Mouse (Mus musculus): ENCODE measurements around the gene Snupn. TPM values are rescaled to one million over a fixed set of nuclear protein-coding genes. Genes with fewer than 3 reads are reported as not detected.

The Snupn gene
- polyA plus RNA-seq, 1 experiment from 2014 or later = 16.7 TPM

- H3K4me2 ChIP-seq = no peak overlapping the region
- H3K27me3 ChIP-seq (replicated peaks) = no peaks in the 10 kb centered on the region
- ATAC-seq (ENCODE audit: insufficient number of reproducible peaks, low FRiP score) = no peak
- H3K36me3 ChIP-seq = peaks cover 18% of the 10 kb centered on the region
- H3K27ac ChIP-seq (ENCODE audit: poor library complexity, severe bottlenecking) = no peak overlapping the region
- H3K9ac ChIP-seq = no peak overlapping the region
- H3K4me1 ChIP-seq (replicated peaks) = no peaks in the 10 kb centered on the region
- H3K9me3 ChIP-seq (replicated peaks) = 0 out of 2 replicates have a peak, but pooled peaks cover 3% of the 10 kb centered on the region
- H3K4me3 ChIP-seq = no peak overlapping the region
- 90% methylated on average over 1 of the region's 1 CpGs for WGBS
Measured at GRCm38 (mm10) chr9:57013756-57014155, 63.1 kb downstream of the Snupn start.

- no peak overlapping the region for H3K4me2 ChIP-seq
- H3K9me3 ChIP-seq (replicated peaks) = 0 out of 2 replicates have a peak, but pooled peaks cover 3% of the 10 kb centered on the region
- H3K36me3 ChIP-seq = peaks cover 13% of the 10 kb centered on the region
- no peak overlapping the region for H3K27ac ChIP-seq (ENCODE audit: poor library complexity, severe bottlenecking)
- WGBS = 77% methylated on average over 1 of the region's 1 CpGs
- H3K4me3 ChIP-seq = no peak overlapping the region
- no peak for ATAC-seq (ENCODE audit: insufficient number of reproducible peaks, low FRiP score)
- no peaks in the 10 kb centered on the region for H3K4me1 ChIP-seq (replicated peaks)
- H3K27me3 ChIP-seq (replicated peaks) = no peaks in the 10 kb centered on the region
- H3K9ac ChIP-seq = no peak overlapping the region
Measured at GRCm38 (mm10) chr9:57014766-57015165, 64.1 kb downstream of the Snupn start.

GRCm38 (mm10) chr9:57017631-57018030, 67.0 kb downstream of the Snupn start:
- Histone ChIP-seq H3K36me3 (peaks cover 32% of the 10 kb centered on the region), H3K4me2 (no peak overlapping the region), H3K27me3 (replicated peaks) (no peaks in the 10 kb centered on the region), H3K9ac (no peak overlapping the region), H3K27ac (ENCODE audit: poor library complexity, severe bottlenecking) (no peak overlapping the region), H3K4me1 (replicated peaks) (no peaks in the 10 kb centered on the region), H3K4me3 (no peak overlapping the region), H3K9me3 (replicated peaks) (0 out of 2 replicates have a peak, but pooled peaks cover 3% of the 10 kb centered on the region)
- ATAC-seq (ENCODE audit: insufficient number of reproducible peaks, low FRiP score) = no peak
- WGBS = 93% methylated on average over 1 of the region's 1 CpGs

- Histone ChIP-seq H3K9me3 (replicated peaks) (no peaks in the 10 kb centered on the region; the same call in 1 of the 2 replicates), H3K27ac (ENCODE audit: poor library complexity, severe bottlenecking) (no peak overlapping the region), H3K27me3 (replicated peaks) (no peaks in the 10 kb centered on the region), H3K4me3 (no peak overlapping the region), H3K9ac (no peak overlapping the region), H3K36me3 (peaks cover 63% of the 10 kb centered on the region), H3K4me1 (replicated peaks) (no peaks in the 10 kb centered on the region), H3K4me2 (no peak overlapping the region)
- no peak for ATAC-seq (ENCODE audit: insufficient number of reproducible peaks, low FRiP score)
- 90% methylated on average over 1 of the region's 1 CpGs for WGBS
Measured at GRCm38 (mm10) chr9:57031756-57032155, 81.1 kb downstream of the Snupn start.

Other genes starting within 250 kb of the Snupn start
- gene Lingo1, start 154.4 kb upstream of the Snupn start, polyA plus RNA-seq (2016; fragmentation: Nextera tagmentation; extraction: Ambion mirVana) = 1.8 and 2.4 TPM in 2 replicates
- 0.84 and 1.5 TPM in 2 replicates for gene Odf3l1, start 86.2 kb upstream of the Snupn start, polyA plus RNA-seq (2016; fragmentation: Nextera tagmentation; extraction: Ambion mirVana)
- 32.5 and 35.9 TPM in 2 replicates for gene Cspg4, start 85.8 kb upstream of the Snupn start, polyA plus RNA-seq (2016; fragmentation: Nextera tagmentation; extraction: Ambion mirVana)
- 10.2 and 10.5 TPM in 2 replicates for gene Snx33, start 22.5 kb upstream of the Snupn start, polyA plus RNA-seq (2016; fragmentation: Nextera tagmentation; extraction: Ambion mirVana)
- gene Imp3, start 13.4 kb upstream of the Snupn start, polyA plus RNA-seq (2016; fragmentation: Nextera tagmentation; extraction: Ambion mirVana) = 58.2 and 65.0 TPM in 2 replicates
- 22.4 and 22.9 TPM in 2 replicates for gene Ptpn9, start 44.0 kb downstream of the Snupn start, polyA plus RNA-seq (2016; fragmentation: Nextera tagmentation; extraction: Ambion mirVana)
- gene Sin3a, start 121.2 kb downstream of the Snupn start, polyA plus RNA-seq (2016; fragmentation: Nextera tagmentation; extraction: Ambion mirVana) = 29.3 and 29.6 TPM in 2 replicates
- gene Man2c1, start 179.8 kb downstream of the Snupn start, polyA plus RNA-seq (2016; fragmentation: Nextera tagmentation; extraction: Ambion mirVana) = 57.1 and 59.6 TPM in 2 replicates
- 4.3 and 5.2 TPM in 2 replicates for gene Neil1, start 197.4 kb downstream of the Snupn start, polyA plus RNA-seq (2016; fragmentation: Nextera tagmentation; extraction: Ambion mirVana)
- gene Commd4, start 207.5 kb downstream of the Snupn start, polyA plus RNA-seq (2016; fragmentation: Nextera tagmentation; extraction: Ambion mirVana) = 60.3 and 61.5 TPM in 2 replicates